Mouse (Mus musculus) forebrain, embryonic 11.5 days (tissue): ENCODE results near the gene Podxl. TPM values are rescaled to one million over a fixed set of nuclear protein-coding genes. Genes with fewer than 3 reads are reported as not detected.

Experiments used
- ATAC-seq: fragments of 200-750 bp; cut with Nextera tagmentation; replicated peaks from 2 replicates; pipeline ENCODE4 v1.8.0; 2017; ENCODE audit warnings: moderate TSS enrichment; ENCODE audit not compliant: low FRiP score
- DNase-seq: peaks from one replicate; pipeline ENCODE4 v3.0.0-alpha.2; 2017; ENCODE audit warnings: low spot score
- H3K27ac ChIP-seq: fragments of 300-500 bp; sonication (generic); 2 replicates; pipeline ENCODE4 v1.5.1; 2014; ENCODE audit warnings: low read depth, low read length
- H3K27me3 ChIP-seq: fragments of 300-500 bp; sonication (generic); 2 replicates; pipeline ENCODE4 v1.6.1; 2014; ENCODE audit warnings: mild to moderate bottlenecking, low read length, mixed read lengths; ENCODE audit not compliant: control insufficient read depth, insufficient read depth
- H3K36me3 ChIP-seq: fragments of 300-500 bp; sonication (generic); 2 replicates; pipeline ENCODE4 v1.6.1; 2014; ENCODE audit warnings: mild to moderate bottlenecking, low read length, moderate library complexity, mixed read lengths; ENCODE audit not compliant: control insufficient read depth, insufficient read depth
- H3K4me1 ChIP-seq: fragments of 300-500 bp; sonication (generic); replicated peaks from 2 replicates; pipeline ENCODE4 v1.6.1; 2014; ENCODE audit warnings: low read length, mixed read lengths; ENCODE audit not compliant: control insufficient read depth, insufficient read depth
- H3K4me2 ChIP-seq: fragments of 300-500 bp; sonication (generic); 2 replicates; pipeline ENCODE4 v1.6.1; 2014; ENCODE audit warnings: low read depth, mild to moderate bottlenecking, low read length, moderate library complexity, mixed read lengths; ENCODE audit not compliant: severe bottlenecking
- H3K4me3 ChIP-seq: fragments of 300-500 bp; sonication (generic); 2 replicates; pipeline ENCODE4 v1.5.1; 2014; ENCODE audit warnings: low read depth, low read length
- H3K9ac ChIP-seq: fragments of 300-500 bp; sonication (generic); 2 replicates; pipeline ENCODE4 v1.6.1; 2014; ENCODE audit warnings: low read length
- H3K9me3 ChIP-seq: fragments of 300-500 bp; sonication (generic); 2 replicates; pipeline ENCODE4 v1.6.1; 2016; ENCODE audit warnings: low read length, mixed read lengths; ENCODE audit not compliant: control insufficient read depth
- WGBS: fragments of 180-500 bp; shearing (Covaris S2); extraction: QIAGEN DNeasy Blood & Tissue Kit; methylation state at CpG from one replicate; pipeline ENCODE4 v1.1.7; 2014; 5-methylcytosine and 5-hydroxymethylcytosine counted together
- polyA plus RNA-seq: library from polyadenylated mRNA; unstranded; fragments of >200 nt; fragmentation: Nextera tagmentation; extraction: Ambion mirVana; gene quantifications from 2 replicates; pipeline ENCODE4 v1.2.1, GENCODE M21; 2014

Gene Podxl
- polyA plus RNA-seq, 1 experiment from 2014 or later, result 11.7 TPM

DNA sequence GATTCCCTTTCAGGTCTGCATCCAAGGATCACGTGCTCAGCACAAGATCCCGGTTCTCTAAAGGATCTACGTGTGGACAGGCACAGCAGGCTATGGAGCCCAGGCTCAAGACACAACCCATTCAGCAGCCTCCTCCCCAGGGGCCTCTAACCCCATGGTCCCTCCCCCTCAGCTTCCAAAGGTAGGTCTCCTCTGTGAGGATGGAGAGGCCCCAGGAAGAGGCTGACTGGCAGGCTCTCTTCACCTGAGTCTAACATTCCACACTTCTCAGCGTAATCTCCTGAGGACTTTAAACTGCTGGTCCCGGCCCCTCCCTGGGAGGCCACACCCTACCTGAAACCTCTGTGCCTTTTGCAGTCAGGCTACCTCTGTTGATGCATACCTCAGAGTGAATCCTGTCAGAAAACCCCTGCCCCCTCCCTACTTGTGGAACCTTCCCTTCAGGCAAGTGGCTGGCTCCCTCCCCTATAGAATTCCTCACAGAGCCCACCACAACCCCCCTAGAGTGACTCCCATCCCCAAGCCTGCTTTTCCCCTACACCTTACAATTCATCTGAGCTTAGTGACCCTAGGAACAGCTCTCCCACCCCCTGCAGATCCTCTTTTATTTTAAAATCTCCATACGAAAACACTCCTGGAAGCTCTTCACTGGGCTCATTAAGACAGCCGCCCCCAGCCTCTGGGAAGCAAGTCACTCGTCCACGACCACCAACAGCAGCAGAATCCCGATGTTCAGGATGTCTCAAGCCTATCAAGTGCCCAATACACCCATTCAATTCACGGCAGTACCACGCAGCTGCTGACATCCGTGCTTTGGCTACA is 3.4 kb downstream of the Podxl start:
- no peaks in the 10 kb centered on the region for H3K27me3 ChIP-seq
- no peak overlapping the region for H3K4me3 ChIP-seq
- no peak overlapping the region; the same call in 1 of the 2 replicates for H3K9ac ChIP-seq
- 0 out of 2 replicates have a peak overlapping the region, but pooled peaks have one; percentile 8 for H3K4me2 ChIP-seq
- H3K27ac ChIP-seq, result no peak overlapping the region
- H3K36me3 ChIP-seq, result no peaks in the 10 kb centered on the region
- no peaks in the 10 kb centered on the region for H3K9me3 ChIP-seq
- DNase-seq (no peak), ATAC-seq (no peak)
- peaks cover 16% of the 10 kb centered on the region; the same call in 1 of the 2 replicates for H3K4me1 ChIP-seq
- 9% methylated on average over 13 of the region's 13 CpGs for WGBS

DNA sequence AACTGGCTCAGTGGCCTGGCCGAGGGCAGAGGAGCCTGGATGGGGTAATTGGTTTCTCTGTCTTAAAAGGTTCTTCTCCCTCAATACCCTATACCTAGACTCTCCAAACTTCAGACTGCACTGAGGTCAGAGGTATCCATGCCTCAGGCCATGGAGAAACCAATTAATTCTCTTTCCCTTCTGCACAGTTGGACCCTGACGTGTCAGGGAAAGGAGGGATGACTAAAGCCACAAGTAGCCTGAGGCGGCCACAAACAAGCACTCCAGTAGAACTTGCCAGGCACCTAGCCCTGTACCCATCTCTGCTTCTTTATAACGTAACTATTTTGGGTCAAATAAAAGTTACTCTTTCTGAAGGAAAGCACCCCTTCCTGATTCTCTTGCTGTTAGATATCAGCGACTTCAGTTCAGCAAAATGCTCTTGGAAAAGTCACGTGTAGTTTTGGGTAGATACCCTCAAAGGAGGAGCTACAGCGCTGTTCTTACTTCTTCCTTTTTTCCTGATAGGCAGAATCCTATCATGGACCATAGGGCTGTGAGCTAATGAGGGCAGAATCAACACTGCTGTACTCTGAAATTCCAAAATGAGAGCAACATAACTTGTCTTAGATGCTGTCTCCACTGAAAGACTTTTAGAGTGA is 7.2 kb downstream of the Podxl start:
- no peaks in the 10 kb centered on the region for H3K9me3 ChIP-seq
- H3K36me3 ChIP-seq, result no peaks in the 10 kb centered on the region
- no peaks in the 10 kb centered on the region for H3K27me3 ChIP-seq
- no peak overlapping the region for H3K4me2 ChIP-seq
- no peak overlapping the region for H3K4me3 ChIP-seq
- no peak overlapping the region for H3K9ac ChIP-seq
- H3K27ac ChIP-seq, result no peak overlapping the region
- H3K4me1 ChIP-seq, result peaks cover 11% of the 10 kb centered on the region; the same call in 1 of the 2 replicates
- WGBS, result 87% methylated on average over 7 of the region's 7 CpGs
- no peak for DNase-seq
- ATAC-seq, result no peak

DNA sequence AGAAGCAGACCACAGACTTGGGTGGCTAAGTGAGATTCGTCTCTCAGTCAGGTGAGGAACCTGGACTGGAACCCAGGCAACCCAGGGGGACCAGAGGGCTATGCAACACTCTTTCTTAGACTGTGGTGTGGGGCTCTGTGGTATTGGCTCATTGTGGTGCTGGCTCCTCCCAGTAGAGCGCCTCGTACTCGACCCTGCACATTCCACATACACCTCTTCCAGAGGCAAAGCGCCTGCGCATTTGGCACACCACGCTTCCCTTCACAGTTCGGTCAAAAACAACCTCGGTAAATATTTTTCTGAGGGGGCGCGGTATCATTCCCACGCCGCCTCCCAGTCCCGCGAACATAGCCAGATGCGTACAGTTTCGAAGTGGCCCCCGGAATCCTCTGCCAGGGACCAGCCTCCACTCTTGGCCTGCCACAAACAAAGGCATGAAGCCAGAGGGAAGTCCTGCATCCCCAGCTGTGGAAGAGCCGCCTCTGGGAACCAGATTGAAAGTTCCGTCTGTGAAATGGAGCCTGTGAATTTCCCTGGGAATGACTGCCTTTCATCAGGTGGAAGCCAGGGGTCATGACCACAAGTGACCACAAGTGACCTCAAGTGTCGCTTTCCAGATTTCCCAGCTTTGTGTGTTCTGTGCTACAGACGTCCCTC is 12.8 kb downstream of the Podxl start:
- no peaks in the 10 kb centered on the region for H3K27me3 ChIP-seq
- DNase-seq, result no peak
- no peaks in the 10 kb centered on the region for H3K9me3 ChIP-seq
- no peaks in the 10 kb centered on the region; the same call in 1 of the 2 replicates for H3K4me1 ChIP-seq
- ATAC-seq, result no peak
- WGBS, result 80% methylated on average over 22 of the region's 22 CpGs
- H3K4me3 ChIP-seq, result no peak overlapping the region
- no peak overlapping the region for H3K9ac ChIP-seq
- no peak overlapping the region for H3K27ac ChIP-seq
- H3K4me2 ChIP-seq, result no peak overlapping the region
- no peaks in the 10 kb centered on the region for H3K36me3 ChIP-seq

DNA sequence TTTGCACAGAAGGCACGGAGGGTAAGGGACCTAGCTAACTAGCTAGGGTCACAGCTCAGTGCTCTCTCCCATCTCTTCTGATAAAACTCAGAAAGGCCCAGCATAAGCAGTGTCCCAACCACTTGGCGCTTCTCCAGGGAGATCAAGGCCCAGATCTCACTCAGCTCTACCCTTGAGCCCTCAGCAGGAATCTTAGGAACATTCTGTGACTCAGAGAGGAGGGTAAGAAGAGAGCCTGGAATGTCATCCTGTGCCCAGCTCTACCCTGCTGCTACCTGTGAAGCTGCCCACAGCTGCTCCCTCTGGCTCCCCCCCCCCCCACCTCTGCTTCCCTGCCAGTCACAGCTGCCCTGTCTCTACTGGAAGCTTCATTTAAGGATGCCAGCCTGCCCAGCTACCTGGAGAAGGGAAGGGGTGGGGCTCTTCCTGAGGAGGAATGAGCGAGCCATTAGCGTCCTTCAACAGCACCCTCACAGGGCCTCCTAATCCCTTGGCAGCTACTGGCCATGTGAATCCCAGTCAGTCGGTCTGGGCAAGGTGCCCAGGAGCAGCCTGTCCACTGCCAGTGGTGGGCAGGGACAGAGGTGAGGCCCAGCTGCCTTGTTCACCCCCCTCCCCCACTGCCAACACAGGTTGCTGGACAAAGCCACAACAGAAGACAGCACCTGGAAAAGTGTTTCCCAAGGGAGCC is 14.3 kb downstream of the Podxl start:
- H3K36me3 ChIP-seq, result no peaks in the 10 kb centered on the region
- WGBS, result 63% methylated on average over 5 of the region's 5 CpGs
- no peak overlapping the region for H3K4me2 ChIP-seq
- no peak overlapping the region for H3K4me3 ChIP-seq
- no peaks in the 10 kb centered on the region for H3K9me3 ChIP-seq
- no peak overlapping the region for H3K9ac ChIP-seq
- H3K27me3 ChIP-seq, result no peaks in the 10 kb centered on the region
- DNase-seq, result no peak
- ATAC-seq, result 0 out of 2 replicates have a peak, but pooled peaks have one; percentile 39
- H3K4me1 ChIP-seq, result no peaks in the 10 kb centered on the region; the same call in 1 of the 2 replicates
- no peak overlapping the region for H3K27ac ChIP-seq

DNA sequence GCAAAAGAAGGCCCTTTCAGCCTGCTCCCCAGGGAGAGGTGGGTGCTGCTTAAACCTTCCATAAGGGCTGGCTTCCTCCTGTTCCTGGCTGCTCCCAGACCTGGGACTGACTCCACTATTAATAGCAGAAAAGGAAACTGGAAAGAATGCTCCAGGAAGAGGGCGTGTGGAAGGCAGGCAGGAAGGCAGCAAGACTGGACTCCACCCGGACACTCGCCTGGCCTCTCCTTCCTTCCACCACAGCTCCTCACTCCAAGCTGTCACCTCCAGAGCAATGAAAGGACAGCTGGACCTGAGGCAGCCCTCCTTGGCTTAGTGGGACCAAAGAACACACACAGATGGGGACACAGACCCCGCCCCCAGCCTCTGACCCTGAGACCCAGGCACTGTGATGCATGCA is 19.5 kb downstream of the Podxl start:
- no peaks in the 10 kb centered on the region for H3K9me3 ChIP-seq
- H3K36me3 ChIP-seq, result no peaks in the 10 kb centered on the region
- DNase-seq (no peak), ATAC-seq (no peak)
- H3K27me3 ChIP-seq, result no peaks in the 10 kb centered on the region
- H3K9ac ChIP-seq, result no peak overlapping the region
- WGBS, result 65% methylated on average over 4 of the region's 4 CpGs
- no peaks in the 10 kb centered on the region for H3K4me1 ChIP-seq
- H3K4me2 ChIP-seq, result no peak overlapping the region
- no peak overlapping the region for H3K27ac ChIP-seq
- no peak overlapping the region for H3K4me3 ChIP-seq

DNA sequence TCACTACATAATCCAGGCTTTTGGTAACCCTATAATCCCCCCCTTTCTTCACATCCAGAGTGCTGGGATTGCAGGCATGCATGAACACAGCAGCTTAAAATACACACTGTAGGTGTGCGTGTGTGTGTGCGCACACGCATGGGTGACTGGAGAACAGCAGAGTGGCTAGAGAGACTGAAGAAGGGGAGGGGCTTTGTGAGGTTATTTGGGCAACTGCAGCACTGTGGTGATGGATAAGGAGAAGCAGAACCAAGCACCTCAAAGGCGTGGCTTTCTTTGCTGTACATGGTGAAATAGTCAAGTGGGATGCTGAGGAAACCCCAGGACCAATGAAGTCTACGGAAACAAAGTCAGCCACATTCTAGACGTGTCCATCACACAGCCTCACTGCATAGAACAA is 23.8 kb downstream of the Podxl start:
- Histone ChIP-seq H3K27me3 (no peaks in the 10 kb centered on the region), H3K27ac (no peak overlapping the region), H3K4me1 (no peaks in the 10 kb centered on the region), H3K4me2 (no peak overlapping the region), H3K4me3 (no peak overlapping the region), H3K9ac (no peak overlapping the region), H3K9me3 (no peaks in the 10 kb centered on the region), H3K36me3 (no peaks in the 10 kb centered on the region)
- WGBS, result 91% methylated on average over 6 of the region's 6 CpGs
- no peak for DNase-seq
- no peak for ATAC-seq

DNA sequence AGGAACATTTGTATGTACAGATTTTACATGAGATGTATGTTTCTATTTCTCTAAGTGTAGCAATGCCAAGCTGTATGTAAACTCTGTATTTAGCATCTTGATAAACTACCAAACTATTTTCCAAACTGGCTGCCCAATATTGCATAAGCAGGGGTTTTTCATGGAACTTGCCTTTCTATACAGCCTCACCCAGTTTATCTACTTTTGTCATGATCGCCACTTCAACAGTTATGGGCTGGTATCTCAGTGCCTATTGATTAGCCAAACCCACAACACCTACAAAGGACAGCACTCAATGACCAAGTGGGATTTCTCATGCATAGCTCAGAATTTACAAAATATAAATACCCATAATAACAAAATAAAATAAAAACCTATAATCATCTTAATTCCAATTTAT is 25.7 kb downstream of the Podxl start:
- ATAC-seq (no peak), DNase-seq (no peak)
- H3K27me3 ChIP-seq, result no peaks in the 10 kb centered on the region
- no peaks in the 10 kb centered on the region for H3K36me3 ChIP-seq
- H3K27ac ChIP-seq, result no peak overlapping the region
- no peaks in the 10 kb centered on the region for H3K4me1 ChIP-seq
- no peak overlapping the region for H3K4me2 ChIP-seq
- no peak overlapping the region for H3K9ac ChIP-seq
- H3K9me3 ChIP-seq, result no peaks in the 10 kb centered on the region
- 92% methylated on average over 1 of the region's 1 CpGs for WGBS
- H3K4me3 ChIP-seq, result no peak overlapping the region

DNA sequence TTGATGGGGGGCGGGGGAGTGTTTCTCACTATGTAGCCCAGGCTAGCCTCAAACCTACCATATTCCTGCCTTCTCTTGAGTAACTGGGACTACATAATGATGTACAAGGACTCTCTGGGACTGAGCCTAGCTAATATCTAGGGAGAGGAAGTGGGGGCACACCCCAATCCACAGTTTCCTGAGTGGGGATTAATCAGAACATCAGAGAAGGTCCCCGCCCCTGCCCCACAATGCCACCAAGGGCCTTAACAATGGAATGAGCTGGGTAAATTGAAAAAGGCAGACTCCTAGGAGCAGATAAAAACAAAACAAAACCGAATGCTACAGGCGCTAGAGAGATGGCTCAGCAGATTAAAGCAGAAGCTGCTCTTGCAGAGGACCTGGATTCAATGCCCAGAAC is 26.6 kb downstream of the Podxl start:
- no peak overlapping the region for H3K9ac ChIP-seq
- no peak overlapping the region for H3K27ac ChIP-seq
- no peaks in the 10 kb centered on the region for H3K36me3 ChIP-seq
- WGBS, result 71% methylated on average over 4 of the region's 4 CpGs
- no peaks in the 10 kb centered on the region for H3K27me3 ChIP-seq
- ATAC-seq (no peak), DNase-seq (no peak)
- no peak overlapping the region for H3K4me3 ChIP-seq
- H3K4me1 ChIP-seq, result no peaks in the 10 kb centered on the region
- no peaks in the 10 kb centered on the region for H3K9me3 ChIP-seq
- no peak overlapping the region for H3K4me2 ChIP-seq
